Mouse (Mus musculus) adrenal gland, adult 2 months (tissue): Measurements from ENCODE around the gene Wnt5b. TPM values are rescaled to one million over a fixed set of nuclear protein-coding genes. Genes with fewer than 3 reads are reported as not detected.
"Not testable (repeated sequence)": the region's sequence is repeated elsewhere in the genome, so short reads cannot be mapped to it uniquely, and the experiment has no call there.

ENCODE experiments used
- DNase-seq: peaks from one replicate; pipeline ENCODE4 v3.0.0; 2021
- polyA plus RNA-seq: library from polyadenylated mRNA; depleted of rRNA; stranded (reverse); fragments of >200 nt; gene quantifications from 2 replicates; pipeline ENCODE4 v1.2.3, GENCODE M21; 2012
- total RNA-seq, 2 experiments: library from RNA; stranded (reverse); gene quantifications; 2 replicates each; pipeline ENCODE4 v1.2.3; 2021

Wnt5b gene
- total and polyA plus RNA-seq, 3 experiments: 1.9 to 3.3 (median 2.8) TPM

GRCm38 (mm10) chr6:119485486-119485885 is 58.7 kb downstream of the Wnt5b start:
- peak; percentile 44 for DNase-seq

GRCm38 (mm10) chr6:119482958-119483600 is 61.1 kb downstream of the Wnt5b start:
- peak; percentile 76 for DNase-seq

- DNase-seq: not testable (repeated sequence)
These were observed 62.3 kb downstream of the Wnt5b start for GRCm38 (mm10) chr6:119481741-119482390.

- peak; percentile 52 for DNase-seq
These were observed 63.3 kb downstream of the Wnt5b start for GRCm38 (mm10) chr6:119480706-119481331.

GRCm38 (mm10) chr6:119479876-119480705 is 64.1 kb downstream of the Wnt5b start:
- DNase-seq: peak; percentile 79

- peak; percentile 78 for DNase-seq
These were observed 64.7 kb downstream of the Wnt5b start, which contains the start of gene Fbxl14 for GRCm38 (mm10) chr6:119479343-119479875. TSS of gene Fbxl14 (plus strand) at chr6:119479668.

- DNase-seq: peak; percentile 92
These were observed 65.4 kb downstream of the Wnt5b start for GRCm38 (mm10) chr6:119478560-119479342.

GRCm38 (mm10) chr6:119477686-119478310 is 66.3 kb downstream of the Wnt5b start:
- DNase-seq: no peak

- no peak for DNase-seq
These were observed 68.2 kb downstream of the Wnt5b start for GRCm38 (mm10) chr6:119475988-119476387.

GRCm38 (mm10) chr6:119473992-119474391 is 70.2 kb downstream of the Wnt5b start:
- DNase-seq: no peak

GRCm38 (mm10) chr6:119473446-119473845 is 70.7 kb downstream of the Wnt5b start:
- no peak for DNase-seq

GRCm38 (mm10) chr6:119472705-119473104 is 71.4 kb downstream of the Wnt5b start:
- no peak for DNase-seq

- DNase-seq: peak; percentile 63
These were observed 72.0 kb downstream of the Wnt5b start for GRCm38 (mm10) chr6:119472135-119472534.

- no peak for DNase-seq
These were observed 73.4 kb downstream of the Wnt5b start for GRCm38 (mm10) chr6:119470777-119471176.

GRCm38 (mm10) chr6:119467785-119468059 is 76.4 kb downstream of the Wnt5b start:
- no peak for DNase-seq

GRCm38 (mm10) chr6:119466921-119467784 is 77.0 kb downstream of the Wnt5b start:
- peak; percentile 86 for DNase-seq

GRCm38 (mm10) chr6:119466161-119466560 is 78.0 kb downstream of the Wnt5b start:
- no peak for DNase-seq

GRCm38 (mm10) chr6:119460391-119460790 is 83.8 kb downstream of the Wnt5b start:
- DNase-seq: no peak

- DNase-seq: no peak
These were observed 85.1 kb downstream of the Wnt5b start for GRCm38 (mm10) chr6:119459041-119459440.

GRCm38 (mm10) chr6:119458166-119458565 is 86.0 kb downstream of the Wnt5b start:
- DNase-seq: peak; percentile 47
